Mouse (Mus musculus): Measurements from ENCODE around the gene Lmntd2. TPM values are rescaled to one million over a fixed set of nuclear protein-coding genes. Genes with fewer than 3 reads are reported as not detected.
"Not testable (repeated sequence)": the region's sequence is repeated elsewhere in the genome, so short reads cannot be mapped to it uniquely, and the experiment has no call there.

Gene Lmntd2
- 1.7 and 2.2 TPM in 2 replicates for polyA plus RNA-seq (2015; fragmentation: Nextera tagmentation; extraction: Ambion mirVana)

DNA sequence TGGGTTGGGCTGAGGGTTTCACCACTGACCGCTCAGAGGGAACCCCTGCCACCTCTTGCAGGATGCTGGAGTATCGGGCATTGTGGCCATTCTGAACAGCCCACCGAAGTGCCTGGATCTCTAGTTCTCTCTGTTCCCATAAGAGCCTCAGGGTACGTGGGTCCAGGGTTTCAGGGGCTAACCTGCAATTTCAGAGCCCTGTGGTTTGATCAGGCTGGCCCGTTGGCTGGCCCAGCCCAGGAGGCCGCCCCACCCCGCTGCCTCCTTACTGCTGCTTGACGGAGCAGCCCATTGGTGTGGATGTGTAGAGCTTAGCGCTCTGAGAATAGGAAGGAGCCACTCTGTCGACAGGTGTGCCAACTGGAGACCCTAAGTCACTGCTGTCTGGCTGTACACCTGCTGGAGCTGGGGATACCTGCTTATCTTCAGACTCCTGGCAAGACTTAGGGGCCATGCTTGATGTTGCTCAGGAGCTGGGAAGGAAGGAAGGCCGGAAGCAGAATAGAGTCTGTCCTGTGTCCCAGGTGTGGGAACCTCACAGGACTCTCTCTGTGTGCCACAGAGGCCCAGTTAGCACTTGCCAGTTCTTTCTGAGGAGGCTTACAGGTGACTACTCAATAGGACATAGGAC lies at the start of gene Lmntd2:
Lmntd2 (minus strand) TSS at position 476 of the 631 bp plus-strand sequence.
- Histone ChIP-seq H3K4me1 (peaks cover 37% of the 10 kb centered on the region), H3K4me3 (peak within 1 kb of the TSS; percentile 72), H3K9me3 (no peaks in the 10 kb centered on the region), H3K4me2 (peak within 1 kb of the TSS; percentile 97), H3K9ac (no peak within 1 kb of the TSS; the same call in 1 of the 2 replicates), H3K36me3 (peaks cover 6% of the 10 kb centered on the region; the same call in 1 of the 2 replicates), H3K27ac (peak within 1 kb of the TSS; percentile 84), H3K27me3 (no peaks in the 10 kb centered on the region)
- WGBS, result 86% methylated on average over 11 of the region's 11 CpGs
- ATAC-seq (ENCODE audit: insufficient number of reproducible peaks, low FRiP score, low TSS enrichment, low read depth), result no peak

DNA sequence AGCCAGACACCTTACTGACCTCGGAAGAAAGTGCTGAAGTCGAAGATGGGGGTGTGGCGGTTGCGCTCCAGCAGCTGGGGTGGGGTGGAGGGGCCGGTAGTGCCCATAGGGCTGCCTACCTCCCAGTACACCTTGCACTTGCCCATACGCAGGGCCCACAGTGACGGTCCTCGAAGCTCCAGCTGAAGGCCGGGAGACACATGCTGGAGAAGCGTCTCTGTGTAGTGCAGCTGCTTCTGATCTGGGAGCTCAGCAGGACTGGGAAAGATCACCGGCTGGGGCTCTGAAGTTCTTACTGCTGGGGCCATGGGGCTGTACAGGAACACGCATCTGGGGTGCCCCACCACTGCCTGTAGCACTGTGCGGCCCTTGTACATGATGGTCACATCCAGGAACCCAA lies 49.8 kb upstream of the Lmntd2 start:
- Histone ChIP-seq H3K27ac (no peak overlapping the region), H3K36me3 (peaks cover 55% of the 10 kb centered on the region), H3K9me3 (no peaks in the 10 kb centered on the region), H3K27me3 (no peaks in the 10 kb centered on the region), H3K4me1 (peaks cover 18% of the 10 kb centered on the region), H3K4me2 (no peak overlapping the region), H3K4me3 (no peak overlapping the region), H3K9ac (no peak overlapping the region)
- ATAC-seq (ENCODE audit: insufficient number of reproducible peaks, low FRiP score, low TSS enrichment, low read depth), result no peak
- 84% methylated on average over 13 of the region's 13 CpGs for WGBS

DNA sequence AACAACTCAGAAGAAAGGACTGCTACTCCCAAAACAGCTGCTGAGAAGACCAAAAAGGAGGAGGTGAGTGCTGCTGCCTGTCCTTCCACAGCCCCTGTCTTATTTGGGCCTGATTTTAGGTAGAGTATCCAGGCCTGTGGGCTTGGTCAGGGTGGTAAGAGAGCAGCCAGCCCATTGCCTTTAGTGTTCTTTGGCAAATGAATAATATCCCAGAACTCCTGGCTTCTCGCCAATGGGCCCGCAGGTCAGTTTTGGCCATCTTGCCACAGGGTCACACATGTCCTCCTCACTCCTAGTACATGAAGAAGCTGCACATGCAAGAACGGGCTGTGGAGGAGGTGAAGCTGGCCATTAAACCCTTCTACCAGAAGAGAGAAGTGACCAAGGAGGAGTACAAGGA lies 47.6 kb upstream of the Lmntd2 start:
- Histone ChIP-seq H3K36me3 (peaks cover 76% of the 10 kb centered on the region), H3K9ac (no peak overlapping the region), H3K4me3 (no peak overlapping the region), H3K9me3 (no peaks in the 10 kb centered on the region), H3K4me2 (no peak overlapping the region), H3K27ac (no peak overlapping the region), H3K27me3 (no peaks in the 10 kb centered on the region), H3K4me1 (peaks cover 17% of the 10 kb centered on the region)
- no peak for ATAC-seq (ENCODE audit: insufficient number of reproducible peaks, low FRiP score, low TSS enrichment, low read depth)
- WGBS, result 87% methylated on average over 3 of the region's 3 CpGs

DNA sequence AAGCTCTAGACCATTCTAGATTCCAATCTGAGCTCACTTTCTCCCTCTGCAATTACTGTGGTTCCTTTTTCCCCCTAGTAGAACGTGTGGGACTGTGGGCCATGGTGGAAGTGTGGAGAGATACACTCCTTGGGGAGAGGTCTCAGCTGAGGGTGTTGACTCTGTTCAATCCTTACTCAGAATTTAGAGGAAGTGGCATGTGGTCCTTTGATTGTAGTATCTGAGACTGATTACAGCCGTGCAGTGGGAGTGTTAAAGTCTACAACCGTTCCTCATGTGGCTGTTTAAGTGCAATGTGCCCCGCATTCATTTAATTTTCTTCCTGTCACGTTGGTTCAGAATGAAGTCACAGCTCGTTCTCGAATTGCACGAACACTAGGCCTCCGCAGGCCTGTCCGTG lies 42.3 kb upstream of the Lmntd2 start:
- no peak overlapping the region for H3K4me3 ChIP-seq
- ATAC-seq (ENCODE audit: insufficient number of reproducible peaks, low FRiP score, low TSS enrichment, low read depth), result no peak
- no peaks in the 10 kb centered on the region for H3K4me1 ChIP-seq
- H3K9me3 ChIP-seq, result no peaks in the 10 kb centered on the region
- no peaks in the 10 kb centered on the region for H3K27me3 ChIP-seq
- H3K9ac ChIP-seq, result no peak overlapping the region
- H3K27ac ChIP-seq, result no peak overlapping the region
- peaks cover 90% of the 10 kb centered on the region for H3K36me3 ChIP-seq
- no peak overlapping the region for H3K4me2 ChIP-seq
- 86% methylated on average over 10 of the region's 10 CpGs for WGBS

DNA sequence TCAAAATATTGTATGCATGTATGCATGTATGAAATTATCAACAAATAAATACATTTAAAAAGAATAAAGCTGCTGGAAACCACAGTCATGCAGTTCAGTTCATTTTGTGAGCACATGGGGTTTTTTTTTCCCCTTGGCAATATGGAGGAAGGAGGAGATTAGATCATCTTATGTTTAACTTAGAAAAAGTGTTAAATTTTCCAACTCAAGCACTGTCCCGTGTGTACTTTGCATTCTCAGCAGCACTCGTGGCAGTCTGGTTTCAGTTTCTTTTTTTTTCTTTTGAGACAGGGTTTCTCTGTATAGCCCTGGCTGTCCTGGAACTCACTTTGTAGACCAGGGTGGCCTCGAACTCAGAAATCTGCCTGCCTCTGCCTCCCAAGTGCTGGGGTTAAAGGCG lies 36.6 kb upstream of the Lmntd2 start:
- peaks cover 89% of the 10 kb centered on the region for H3K36me3 ChIP-seq
- H3K27ac ChIP-seq; H3K4me3 ChIP-seq; H3K27me3 ChIP-seq; ATAC-seq (ENCODE audit: insufficient number of reproducible peaks, low FRiP score, low TSS enrichment, low read depth); H3K4me1 ChIP-seq; H3K4me2 ChIP-seq; H3K9ac ChIP-seq; H3K9me3 ChIP-seq: not testable (repeated sequence)
- WGBS, result 84% methylated on average over 4 of the region's 4 CpGs

DNA sequence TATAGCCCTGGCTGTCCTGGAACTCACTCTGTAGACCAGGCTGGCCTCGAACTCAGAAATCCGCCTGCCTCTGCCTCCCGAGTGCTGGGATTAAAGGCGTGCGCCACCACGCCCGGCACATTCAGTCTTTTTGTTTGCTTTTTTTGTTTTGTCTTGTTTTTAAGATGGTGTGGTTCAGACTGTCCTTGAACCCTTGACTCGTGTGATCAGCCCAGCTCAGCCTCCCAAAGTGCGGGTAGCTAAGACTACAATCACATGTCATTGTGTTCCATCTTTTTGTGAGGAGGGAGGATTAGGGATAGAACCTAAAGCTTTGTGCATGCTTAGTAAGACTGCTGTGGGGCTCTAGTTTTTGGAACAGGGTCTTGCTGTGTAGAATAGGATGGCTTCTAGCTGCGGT lies 17.7 kb upstream of the Lmntd2 start:
- ATAC-seq (ENCODE audit: insufficient number of reproducible peaks, low FRiP score, low TSS enrichment, low read depth), result no peak
- H3K4me1 ChIP-seq, result peaks cover 22% of the 10 kb centered on the region
- H3K9me3 ChIP-seq, result no peaks in the 10 kb centered on the region
- H3K27me3 ChIP-seq, result no peaks in the 10 kb centered on the region
- H3K36me3 ChIP-seq, result peaks cover 57% of the 10 kb centered on the region
- H3K4me2 ChIP-seq, result no peak overlapping the region
- no peak overlapping the region for H3K4me3 ChIP-seq
- H3K9ac ChIP-seq, result no peak overlapping the region
- H3K27ac ChIP-seq, result no peak overlapping the region
- 96% methylated on average over 10 of the region's 10 CpGs for WGBS

DNA sequence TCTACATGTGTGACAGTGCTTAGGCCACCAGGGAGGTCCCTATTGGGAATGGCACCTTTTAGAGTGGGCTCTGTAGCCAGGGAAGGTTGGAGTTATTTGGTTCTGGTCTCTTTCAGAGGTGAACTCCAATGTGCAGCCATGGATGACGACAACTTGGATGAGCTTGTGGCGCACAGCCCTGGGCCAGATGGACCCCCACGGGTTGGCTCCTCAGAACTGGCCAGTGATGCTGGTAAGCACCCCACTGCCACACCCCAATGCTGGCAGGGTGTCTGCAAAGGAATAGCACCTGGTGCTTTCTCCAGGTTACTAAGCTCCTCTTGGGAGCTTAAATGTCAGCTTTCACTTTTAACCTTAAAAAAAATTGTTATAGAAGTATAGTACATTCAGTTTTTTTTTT lies 17.2 kb upstream of the Lmntd2 start:
- no peak overlapping the region for H3K27ac ChIP-seq
- peaks cover 22% of the 10 kb centered on the region for H3K4me1 ChIP-seq
- 92% methylated on average over 3 of the region's 3 CpGs for WGBS
- no peak overlapping the region for H3K4me3 ChIP-seq
- no peak for ATAC-seq (ENCODE audit: insufficient number of reproducible peaks, low FRiP score, low TSS enrichment, low read depth)
- peaks cover 54% of the 10 kb centered on the region for H3K36me3 ChIP-seq
- no peak overlapping the region for H3K4me2 ChIP-seq
- no peaks in the 10 kb centered on the region for H3K9me3 ChIP-seq
- no peak overlapping the region for H3K9ac ChIP-seq
- H3K27me3 ChIP-seq, result no peaks in the 10 kb centered on the region

DNA sequence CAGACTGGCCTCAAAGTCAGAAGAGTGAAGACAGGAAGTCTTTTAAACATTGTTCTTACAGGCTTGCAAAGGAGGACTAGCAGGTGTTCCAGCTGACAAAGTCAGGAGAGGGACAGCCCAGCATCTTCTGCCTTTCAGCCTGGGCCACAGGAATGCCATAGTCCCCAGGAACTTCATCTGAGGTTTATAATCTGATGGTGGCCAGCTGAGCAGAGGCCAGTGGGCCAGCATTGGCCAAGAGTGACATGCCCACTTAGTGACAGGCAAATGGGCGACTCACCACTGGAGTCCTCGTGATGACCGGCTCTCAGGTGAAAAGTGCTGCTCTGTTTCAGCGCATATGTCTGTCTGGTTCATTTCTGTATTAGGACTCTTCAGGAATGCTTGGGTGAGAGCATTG lies 16.7 kb upstream of the Lmntd2 start:
- Histone ChIP-seq H3K27me3 (no peaks in the 10 kb centered on the region), H3K4me3 (no peak overlapping the region), H3K4me2 (no peak overlapping the region), H3K4me1 (peaks cover 22% of the 10 kb centered on the region), H3K9me3 (no peaks in the 10 kb centered on the region), H3K36me3 (peaks cover 49% of the 10 kb centered on the region), H3K27ac (no peak overlapping the region), H3K9ac (no peak overlapping the region)
- WGBS, result 95% methylated on average over 4 of the region's 4 CpGs
- ATAC-seq (ENCODE audit: insufficient number of reproducible peaks, low FRiP score, low TSS enrichment, low read depth), result no peak

DNA sequence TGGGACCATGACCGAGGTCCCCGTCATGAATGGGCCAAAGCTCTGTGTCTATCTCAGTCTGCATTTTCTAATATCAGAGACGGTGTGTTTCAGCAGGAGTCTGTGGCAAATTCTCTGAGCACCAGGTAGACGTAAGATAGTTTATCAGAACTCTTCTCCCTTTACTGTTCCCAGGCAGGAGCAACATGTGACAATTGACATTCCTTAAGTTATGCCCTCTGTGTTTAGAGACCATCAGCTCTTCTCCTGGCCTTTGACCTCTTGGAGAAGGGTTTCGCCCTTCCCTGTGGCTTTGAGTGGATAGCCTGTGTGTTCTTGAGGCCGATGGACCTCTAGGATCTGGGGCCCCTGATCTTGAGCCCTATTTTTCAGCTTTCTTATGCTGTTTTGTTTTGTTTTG lies 15.8 kb upstream of the Lmntd2 start:
- H3K4me2 ChIP-seq, result peak overlapping the region; percentile 71
- peaks cover 40% of the 10 kb centered on the region for H3K36me3 ChIP-seq
- ATAC-seq (ENCODE audit: insufficient number of reproducible peaks, low FRiP score, low TSS enrichment, low read depth), result no peak
- no peak overlapping the region for H3K27ac ChIP-seq
- peak overlapping the region; percentile 97 for H3K9ac ChIP-seq
- WGBS, result 58% methylated on average over 6 of the region's 6 CpGs
- H3K4me3 ChIP-seq, result peak overlapping the region; percentile 100
- H3K9me3 ChIP-seq, result no peaks in the 10 kb centered on the region
- H3K27me3 ChIP-seq, result no peaks in the 10 kb centered on the region
- H3K4me1 ChIP-seq, result peaks cover 22% of the 10 kb centered on the region

DNA sequence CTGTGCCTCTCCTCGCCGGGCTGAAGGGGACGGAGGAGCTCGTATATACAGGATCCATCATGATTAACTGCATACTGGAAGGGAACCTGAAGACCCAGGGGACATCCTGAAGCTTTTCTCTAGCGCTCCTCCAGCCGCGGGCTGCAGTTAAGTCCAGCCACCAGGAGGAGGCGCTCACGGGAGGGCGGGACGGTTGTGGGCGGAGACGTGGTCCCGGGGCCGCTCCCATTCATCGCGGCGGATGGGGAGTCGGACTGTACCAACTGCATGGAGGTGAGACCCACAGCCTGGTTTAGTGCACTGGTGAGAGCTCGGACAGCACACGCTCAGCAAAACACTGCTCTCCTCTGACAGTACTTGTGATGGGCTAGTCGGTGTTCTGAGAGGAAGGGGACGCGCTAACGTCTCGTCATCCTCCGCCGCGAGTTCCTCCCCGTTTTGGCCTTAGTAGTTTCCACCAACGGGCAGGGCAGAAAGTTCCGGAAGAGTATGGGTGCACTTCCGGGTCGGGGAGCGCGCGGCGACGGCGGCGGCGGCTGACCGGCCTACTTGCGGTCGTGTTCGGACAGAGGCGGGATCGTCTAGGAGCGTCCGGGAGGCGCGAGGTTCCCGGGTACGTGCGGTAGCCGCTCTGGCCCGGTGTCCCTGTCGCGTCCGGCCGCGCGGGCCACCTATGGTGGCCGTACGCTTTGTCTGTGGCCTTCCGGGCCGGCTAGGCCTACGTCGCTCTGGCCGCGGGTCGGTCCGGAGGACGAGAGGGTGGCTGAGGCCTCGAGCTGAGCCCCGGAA lies 14.6 kb upstream of the Lmntd2 start, which contains the start of gene Phrf1:
Phrf1 (plus strand) TSS at position 506 of the 789 bp plus-strand sequence.
- ATAC-seq (ENCODE audit: insufficient number of reproducible peaks, low FRiP score, low TSS enrichment, low read depth), result peak; percentile 86
- Histone ChIP-seq H3K9me3 (no peaks in the 10 kb centered on the region), H3K4me3 (peak within 1 kb of the TSS; percentile 100), H3K4me1 (peaks cover 22% of the 10 kb centered on the region), H3K9ac (peak within 1 kb of the TSS; percentile 97), H3K36me3 (peaks cover 28% of the 10 kb centered on the region), H3K27ac (peak within 1 kb of the TSS; percentile 96), H3K27me3 (no peaks in the 10 kb centered on the region), H3K4me2 (peak within 1 kb of the TSS; percentile 71)
- under 1% methylated on average over 76 of the region's 76 CpGs for WGBS

DNA sequence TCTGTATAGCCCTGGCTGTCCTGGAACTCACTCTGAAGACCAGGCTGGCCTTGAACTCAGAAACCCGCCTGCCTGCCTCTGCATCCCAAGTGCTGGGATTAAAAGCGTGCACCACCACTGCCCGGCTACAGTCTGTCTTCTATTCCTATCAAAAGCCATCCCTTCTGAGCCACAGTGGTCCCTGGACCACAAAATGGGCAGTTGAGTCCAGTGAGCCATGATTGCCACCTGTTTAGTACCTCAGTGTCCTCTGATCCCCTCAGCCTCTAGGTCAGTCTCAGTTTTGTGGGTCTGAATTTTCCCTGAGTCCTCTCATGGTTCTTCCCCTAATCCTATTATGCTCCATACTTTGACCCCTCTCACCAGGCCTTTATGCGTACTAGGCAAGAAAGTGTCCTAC lies 13.9 kb upstream of the Lmntd2 start:
- H3K27ac ChIP-seq, result 0 out of 2 replicates have a peak overlapping the region, but pooled peaks have one; percentile 96
- no peaks in the 10 kb centered on the region for H3K27me3 ChIP-seq
- H3K36me3 ChIP-seq, result peaks cover 21% of the 10 kb centered on the region
- peak overlapping the region; percentile 100; the same call in 1 of the 2 replicates for H3K4me3 ChIP-seq
- H3K4me1 ChIP-seq, result peaks cover 25% of the 10 kb centered on the region
- ATAC-seq (ENCODE audit: insufficient number of reproducible peaks, low FRiP score, low TSS enrichment, low read depth), result 0 out of 2 replicates have a peak, but pooled peaks have one; percentile 2
- no peak overlapping the region for H3K9ac ChIP-seq
- H3K4me2 ChIP-seq, result peak overlapping the region; percentile 71; the same call in 1 of the 2 replicates
- no peaks in the 10 kb centered on the region for H3K9me3 ChIP-seq
- 79% methylated on average over 4 of the region's 4 CpGs for WGBS

DNA sequence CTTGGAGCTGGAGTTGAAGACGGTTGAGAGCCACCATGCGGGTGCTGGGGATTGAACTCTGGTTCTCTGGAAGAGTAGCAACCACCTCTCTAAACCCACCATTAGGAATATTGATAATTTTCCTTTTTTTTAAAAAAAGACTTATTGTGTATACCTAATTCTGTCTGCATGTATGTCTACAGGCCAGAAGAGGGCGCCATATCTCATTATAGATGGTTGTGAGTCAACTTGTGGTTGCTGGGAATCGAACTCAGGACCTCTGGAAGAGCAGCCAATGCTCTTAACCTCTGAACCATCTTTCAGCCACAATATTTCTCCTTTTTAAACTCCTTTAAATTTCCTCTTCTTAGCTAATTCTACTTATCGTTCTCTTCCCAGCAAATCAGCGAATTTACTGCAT lies 12.7 kb upstream of the Lmntd2 start:
- Histone ChIP-seq H3K4me2 (no peak overlapping the region), H3K27me3 (no peaks in the 10 kb centered on the region), H3K9ac (no peak overlapping the region), H3K36me3 (peaks cover 8% of the 10 kb centered on the region), H3K4me3 (no peak overlapping the region), H3K27ac (no peak overlapping the region), H3K9me3 (no peaks in the 10 kb centered on the region), H3K4me1 (peaks cover 36% of the 10 kb centered on the region)
- no peak for ATAC-seq (ENCODE audit: insufficient number of reproducible peaks, low FRiP score, low TSS enrichment, low read depth)
- 81% methylated on average over 6 of the region's 6 CpGs for WGBS

Data from limb, embryonic 15.5 days (tissue).